Mouse (Mus musculus) CH12.LX (cell line): ENCODE data around the gene Atp5j. TPM values are rescaled to one million over a fixed set of nuclear protein-coding genes. Genes with fewer than 3 reads are reported as not detected.

Experiments
- DNase-seq: peaks from one replicate; pipeline ENCODE4 v3.0.0-alpha.2; 2013; ENCODE audit errors: extremely low read depth
- H3K27ac ChIP-seq: 2 replicates; pipeline ENCODE4 v1.5.1; 2012; ENCODE audit warnings: low read depth, mild to moderate bottlenecking, control low read depth, moderate library complexity; ENCODE audit not compliant: insufficient read depth
- H3K27me3 ChIP-seq: replicated peaks from 2 replicates; pipeline ENCODE3; 2012; ENCODE audit warnings: inconsistent platforms
- H3K36me3 ChIP-seq, 2 experiments: replicated peaks in 1 of 2; 2 replicates each; pipeline versions ENCODE3 to v1.6.1; 2012; ENCODE audit warnings: inconsistent platforms in 1 of 2, low read length in 1 of 2, mild to moderate bottlenecking in 1 of 2, mixed read lengths in 1 of 2, moderate library complexity in 1 of 2; ENCODE audit not compliant: control insufficient read depth in 1 of 2, insufficient read depth in 1 of 2
- H3K4me1 ChIP-seq, 2 experiments: 2 replicates each; pipeline ENCODE4 v1.6.1; 2012; ENCODE audit warnings: inconsistent platforms in 1 of 2, moderate library complexity in 1 of 2; ENCODE audit not compliant: insufficient read depth in 2 of 2, control insufficient read depth in 1 of 2
- H3K4me2 ChIP-seq: 2 replicates; pipeline ENCODE4 v1.6.1; 2012; ENCODE audit warnings: low read depth, mild to moderate bottlenecking, control low read depth; ENCODE audit not compliant: poor library complexity, insufficient read depth, severe bottlenecking
- H3K4me3 ChIP-seq, 3 experiments: fragments of 150-350 bp in 1 of 3; sonication (generic) in 1 of 3; replicated peaks in 1 of 3; 2 replicates each; pipeline versions ENCODE3 to v1.5.1; 2011 to 2012; ENCODE audit warnings: low read depth in 2 of 3, low read length in 2 of 3, mild to moderate bottlenecking in 2 of 3, moderate library complexity in 2 of 3, control low read depth in 1 of 3, improper control_type of control experiment in 1 of 3, inconsistent platforms in 1 of 3, mixed read lengths in 1 of 3; ENCODE audit not compliant: poor library complexity in 1 of 3
- H3K79me2 ChIP-seq: replicated peaks from 2 replicates; pipeline ENCODE4 v1.6.1; 2012; ENCODE audit warnings: mild to moderate bottlenecking, moderate library complexity; ENCODE audit not compliant: control insufficient read depth, poor library complexity, insufficient read depth, severe bottlenecking; ENCODE audit errors: extremely low read depth
- H3K9ac ChIP-seq: 2 replicates; pipeline ENCODE4 v1.6.1; 2012; ENCODE audit warnings: low read depth, mild to moderate bottlenecking, control low read depth, moderate library complexity; ENCODE audit not compliant: insufficient read depth
- H3K9me3 ChIP-seq: replicated peaks from 2 replicates; pipeline ENCODE3; 2012; ENCODE audit warnings: low read length, inconsistent platforms, mixed read lengths
- CHD2 ChIP-seq: IDR thresholded peaks from 2 replicates; pipeline ENCODE4 v1.6.1; 2011; ENCODE audit warnings: low read length, improper control_type of control experiment
- EP300 ChIP-seq: IDR thresholded peaks from 2 replicates; pipeline ENCODE4 v1.6.1; 2011; ENCODE audit warnings: low read length, improper control_type of control experiment
- ETS1 ChIP-seq: conservative IDR thresholded peaks from 2 replicates; pipeline ENCODE4 v1.6.1; 2012; ENCODE audit warnings: low read depth, mild to moderate bottlenecking, inconsistent platforms, low read length, improper control_type of control experiment, moderate library complexity
- GABPA ChIP-seq: IDR thresholded peaks from 2 replicates; pipeline ENCODE4 v1.6.1; 2012; ENCODE audit warnings: low read depth, low read length, improper control_type of control experiment, inconsistent platforms; ENCODE audit not compliant: insufficient replicate concordance
- JUN ChIP-seq: IDR thresholded peaks from 2 replicates; pipeline ENCODE4 v1.6.1; 2011; ENCODE audit warnings: low read depth, mild to moderate bottlenecking, low read length, improper control_type of control experiment, moderate library complexity; ENCODE audit not compliant: insufficient read depth
- JUND ChIP-seq: conservative IDR thresholded peaks from 2 replicates; pipeline ENCODE4 v1.6.1; 2011; ENCODE audit warnings: low read depth, low read length, improper control_type of control experiment
- KAT2A ChIP-seq: IDR thresholded peaks from 2 replicates; pipeline ENCODE4 v1.6.1; 2012; ENCODE audit warnings: low read length, improper control_type of control experiment, inconsistent platforms; ENCODE audit not compliant: insufficient replicate concordance
- MAFK ChIP-seq: IDR thresholded peaks from 2 replicates; pipeline ENCODE4 v1.6.1; 2011; ENCODE audit warnings: low read length, improper control_type of control experiment; ENCODE audit not compliant: insufficient replicate concordance
- MAX ChIP-seq: IDR thresholded peaks from 2 replicates; pipeline ENCODE4 v1.6.1; 2011; ENCODE audit warnings: low read length, improper control_type of control experiment
- MEF2A ChIP-seq: IDR thresholded peaks from 2 replicates; pipeline ENCODE4 v1.6.1; 2014; ENCODE audit warnings: low read depth, mild to moderate bottlenecking, inconsistent platforms, low read length, improper control_type of control experiment, borderline replicate concordance
- MXI1 ChIP-seq: IDR thresholded peaks from 2 replicates; pipeline ENCODE4 v1.6.1; 2011; ENCODE audit warnings: mild to moderate bottlenecking, low read depth, low read length, improper control_type of control experiment
- MYC ChIP-seq: IDR thresholded peaks from 2 replicates; pipeline ENCODE4 v1.6.1; 2011; ENCODE audit warnings: low read depth, mild to moderate bottlenecking, improper control_type of control experiment, low read length
- POLR2AphosphoS2 ChIP-seq: IDR thresholded peaks from 2 replicates; pipeline ENCODE4 v1.6.1; 2011; ENCODE audit warnings: low read depth, low read length, improper control_type of control experiment
- RAD21 ChIP-seq: IDR thresholded peaks from 2 replicates; pipeline ENCODE4 v1.6.1; 2011; ENCODE audit warnings: low read depth, mild to moderate bottlenecking, low read length, improper control_type of control experiment, moderate library complexity
- RCOR1 ChIP-seq: conservative IDR thresholded peaks from 2 replicates; pipeline ENCODE4 v1.6.1; 2012; ENCODE audit warnings: low read depth, mild to moderate bottlenecking, inconsistent platforms, low read length, improper control_type of control experiment
- SIN3A ChIP-seq: IDR thresholded peaks from 2 replicates; pipeline ENCODE4 v1.6.1; 2012; ENCODE audit warnings: low read length, improper control_type of control experiment, inconsistent platforms
- SMC3 ChIP-seq: IDR thresholded peaks from 2 replicates; pipeline ENCODE4 v1.6.1; 2011; ENCODE audit warnings: low read depth, low read length, improper control_type of control experiment
- TCF12 ChIP-seq: IDR thresholded peaks from 2 replicates; pipeline ENCODE4 v1.6.1; 2014; ENCODE audit warnings: low read depth, mild to moderate bottlenecking, inconsistent platforms, low read length, improper control_type of control experiment
- UBTF ChIP-seq: IDR thresholded peaks from 2 replicates; pipeline ENCODE4 v1.6.1; 2012; ENCODE audit warnings: low read depth, mild to moderate bottlenecking, inconsistent platforms, low read length, improper control_type of control experiment, moderate library complexity
- USF1 ChIP-seq: IDR thresholded peaks from 2 replicates; pipeline ENCODE4 v1.6.1; 2014; ENCODE audit warnings: low read depth, mild to moderate bottlenecking, inconsistent platforms, low read length, improper control_type of control experiment
- dilution Hi-C: fragments of 300-500 bp; cut with MboI; formaldehyde crosslinking; loops from 2 replicates; pipeline ENCODE4 v1.14.3; 2020; ENCODE audit warnings: low sequenced_read_pairs; ENCODE audit not compliant: extremely low pct_unique_long_range_greater_than_20kb, extremely low pct_ligation_motif_present
- in situ Hi-C: fragments of 300-500 bp; cut with MboI; formaldehyde crosslinking; loops from 3 replicates; pipeline ENCODE4 v1.14.3; 2019; ENCODE audit warnings: low sequenced_read_pairs, low pct_ligation_motif_present, low pct_unique_long_range_greater_than_20kb, mixed read lengths
- polyA plus RNA-seq: library from polyadenylated mRNA; unstranded; fragments of >175 nt; gene quantifications from 2 replicates; pipeline ENCODE4 v1.2.1, GENCODE M21; 2012; ENCODE audit warnings: low read depth; ENCODE audit not compliant: insufficient read length
- total RNA-seq, 2 experiments: library from RNA; depleted of rRNA; stranded (reverse); fragments of 300-350 nt in 1 of 2; fragments of >200 nt in 1 of 2; gene quantifications; 2 replicates each; pipeline ENCODE4 v1.2.3; 2012 to 2014

Gene Atp5j
- total and polyA plus RNA-seq, 3 experiments, result 223 to 485 (median 277) TPM

GRCm38 (mm10) chr16:84810254-84810653 lies 25.2 kb downstream of the Atp5j start:
- Histone ChIP-seq H3K4me2 (no peak overlapping the region), H3K9me3 (no peaks in the 10 kb centered on the region), H3K36me3 (peaks cover 0 to 2% of the 10 kb centered on the region in 2 experiments), H3K9ac (no peak overlapping the region), H3K27ac (no peak overlapping the region), H3K4me1 (peaks cover 0 to 14% of the 10 kb centered on the region in 2 experiments; a peak in 2 of 4 replicates), H3K4me3 (no peak overlapping the region), H3K79me2 (no peaks in the 10 kb centered on the region), H3K27me3 (no peaks in the 10 kb centered on the region)
- no peak for TF ChIP-seq POLR2AphosphoS2
- peak; percentile 43; the same call in 1 of the 2 replicates for TF ChIP-seq JUN
- peak; percentile 66 for TF ChIP-seq JUND
- peak; percentile 24 for DNase-seq
- dilution Hi-C loops, result no loop called here
- in situ Hi-C loops, result no loop called here

- in situ Hi-C loops, result loop anchor here (5.0 kb wide), 1 partner anchor 36 kb away; the partner anchor contains the start of gene Jam2
- dilution Hi-C loops, result no loop called here
Measured at GRCm38 (mm10) chr16:84807874-84808273, 27.6 kb downstream of the Atp5j start.

GRCm38 (mm10) chr16:84806175-84806574 lies 29.2 kb downstream of the Atp5j start:
- Histone ChIP-seq H3K9ac (no peak overlapping the region), H3K4me2 (no peak overlapping the region), H3K27me3 (no peaks in the 10 kb centered on the region), H3K79me2 (no peaks in the 10 kb centered on the region), H3K4me3 (no peak overlapping the region), H3K36me3 (peaks cover 0 to 2% of the 10 kb centered on the region in 2 experiments), H3K9me3 (no peaks in the 10 kb centered on the region), H3K4me1 (peaks cover 0 to 3% of the 10 kb centered on the region in 2 experiments; a peak in 1 of 4 replicates), H3K27ac (no peak overlapping the region)
- TF ChIP-seq MYC (no peak), KAT2A (no peak)
- dilution Hi-C loops, result no loop called here
- DNase-seq, result no peak
- in situ Hi-C loops, result loop anchor here (5.0 kb wide), 1 partner anchor 34 kb away; the partner anchor contains the start of gene Jam2

More at GRCm38 (mm10) chr16:84807874-84808273, 27.6 kb downstream of the Atp5j start:
- Histone ChIP-seq H3K9me3 (no peaks in the 10 kb centered on the region), H3K36me3 (peaks cover 0 to 2% of the 10 kb centered on the region in 2 experiments), H3K27ac (no peak overlapping the region), H3K79me2 (no peaks in the 10 kb centered on the region), H3K4me2 (no peak overlapping the region), H3K4me1 (peaks cover 0 to 8% of the 10 kb centered on the region in 2 experiments; a peak in 1 of 4 replicates), H3K27me3 (no peaks in the 10 kb centered on the region), H3K4me3 (no peak overlapping the region), H3K9ac (no peak overlapping the region)
- TF ChIP-seq UBTF (no peak), MEF2A (no peak), SIN3A (no peak), MAFK (no peak), JUND (no peak), TCF12 (no peak), ETS1 (no peak), SMC3 (no peak), RAD21 (no peak), GABPA (no peak), RCOR1 (no peak), MAX (no peak), USF1 (no peak), CHD2 (no peak), KAT2A (no peak), MXI1 (no peak), MYC (no peak), EP300 (no peak)
- no peak for DNase-seq
